Mouse (Mus musculus): ENCODE measurements at regions not wholly inside any gene's neighbourhood (a gene's known extent, or its start where the extent isn't known, plus 50 kb on each side); places are given as distances from the start of the nearest gene placed in this dataset.

GRCm38 (mm10) chr5:51935391-51936354, 254.6 kb downstream of the Dhx15 start:
- Histone ChIP-seq H3K27ac (no peak overlapping the region), H3K9ac (ENCODE audit: low read depth, low read length) (no peak overlapping the region), H3K4me2 (ENCODE audit: low read length) (no peak overlapping the region), H3K4me3 (replicated peaks; ENCODE audit: low read depth, low read length) (no peak overlapping the region), H3K36me3 (ENCODE audit: insufficient read depth, low read length) (no peaks in the 10 kb centered on the region), H3K4me1 (replicated peaks; ENCODE audit: insufficient read depth, low read length) (no peaks in the 10 kb centered on the region), H3K27me3 (ENCODE audit: insufficient read depth, low read length) (no peaks in the 10 kb centered on the region), H3K9me3 (replicated peaks; ENCODE audit: low read length) (no peaks in the 10 kb centered on the region)
- WGBS, result 86% methylated on average over 17 of the region's 17 CpGs
- TF ChIP-seq CTCF (IDR thresholded peaks at IDR 0.05; ENCODE audit: low read depth), result no peak
- no peak for ATAC-seq (replicated peaks; ENCODE audit: low FRiP score, low read depth)
- DNase-seq (ENCODE audit: low spot score), result no peak

- Histone ChIP-seq H3K4me1 (replicated peaks; ENCODE audit: insufficient read depth, low read length) (no peaks in the 10 kb centered on the region), H3K9me3 (replicated peaks; ENCODE audit: low read length) (no peaks in the 10 kb centered on the region), H3K36me3 (ENCODE audit: insufficient read depth, low read length) (no peaks in the 10 kb centered on the region), H3K4me2 (ENCODE audit: low read length) (no peak overlapping the region), H3K4me3 (replicated peaks; ENCODE audit: low read depth, low read length) (no peak overlapping the region), H3K27me3 (ENCODE audit: insufficient read depth, low read length) (no peaks in the 10 kb centered on the region), H3K9ac (ENCODE audit: low read depth, low read length) (no peak overlapping the region), H3K27ac (no peak overlapping the region)
- no peak for ATAC-seq (replicated peaks; ENCODE audit: low FRiP score, low read depth)
- TF ChIP-seq CTCF (IDR thresholded peaks at IDR 0.05; ENCODE audit: low read depth), result no peak
- no peak for DNase-seq (ENCODE audit: low spot score)
- WGBS, result 77% methylated on average over 4 of the region's 4 CpGs
Observed at GRCm38 (mm10) chr5:51934910-51935309, 255.4 kb downstream of the Dhx15 start.

GRCm38 (mm10) chr5:51933331-51933730, 257.0 kb downstream of the Dhx15 start:
- Histone ChIP-seq H3K36me3 (ENCODE audit: insufficient read depth, low read length) (no peaks in the 10 kb centered on the region), H3K4me1 (replicated peaks; ENCODE audit: insufficient read depth, low read length) (no peaks in the 10 kb centered on the region), H3K4me2 (ENCODE audit: low read length) (no peak overlapping the region), H3K4me3 (replicated peaks; ENCODE audit: low read depth, low read length) (no peak overlapping the region), H3K9me3 (replicated peaks; ENCODE audit: low read length) (no peaks in the 10 kb centered on the region), H3K9ac (ENCODE audit: low read depth, low read length) (no peak overlapping the region), H3K27ac (no peak overlapping the region), H3K27me3 (ENCODE audit: insufficient read depth, low read length) (no peaks in the 10 kb centered on the region)
- DNase-seq (ENCODE audit: low spot score), result no peak
- ATAC-seq (replicated peaks; ENCODE audit: low FRiP score, low read depth), result no peak
- WGBS, result 87% methylated on average over 1 of the region's 1 CpGs
- TF ChIP-seq CTCF (IDR thresholded peaks at IDR 0.05; ENCODE audit: low read depth), result no peak

GRCm38 (mm10) chr5:51930416-51930815, 259.9 kb downstream of the Dhx15 start:
- 77% methylated on average over 3 of the region's 3 CpGs for WGBS
- Histone ChIP-seq H3K4me1 (replicated peaks; ENCODE audit: insufficient read depth, low read length) (no peaks in the 10 kb centered on the region), H3K4me2 (ENCODE audit: low read length) (no peak overlapping the region), H3K9ac (ENCODE audit: low read depth, low read length) (no peak overlapping the region), H3K9me3 (replicated peaks; ENCODE audit: low read length) (no peaks in the 10 kb centered on the region), H3K36me3 (ENCODE audit: insufficient read depth, low read length) (no peaks in the 10 kb centered on the region), H3K27me3 (ENCODE audit: insufficient read depth, low read length) (no peaks in the 10 kb centered on the region), H3K4me3 (replicated peaks; ENCODE audit: low read depth, low read length) (no peak overlapping the region), H3K27ac (no peak overlapping the region)
- no peak for DNase-seq (ENCODE audit: low spot score)
- no peak for ATAC-seq (replicated peaks; ENCODE audit: low FRiP score, low read depth)
- no peak for TF ChIP-seq CTCF (IDR thresholded peaks at IDR 0.05; ENCODE audit: low read depth)

GRCm38 (mm10) chr5:51928801-51929200, 261.5 kb downstream of the Dhx15 start:
- no peak overlapping the region for H3K4me2 ChIP-seq (ENCODE audit: low read length)
- no peak overlapping the region for H3K9ac ChIP-seq (ENCODE audit: low read depth, low read length)
- ATAC-seq (replicated peaks; ENCODE audit: low FRiP score, low read depth) (no peak), DNase-seq (ENCODE audit: low spot score) (no peak)
- TF ChIP-seq CTCF (IDR thresholded peaks at IDR 0.05; ENCODE audit: low read depth), result no peak
- no peaks in the 10 kb centered on the region for H3K9me3 ChIP-seq (replicated peaks; ENCODE audit: low read length)
- no peaks in the 10 kb centered on the region for H3K36me3 ChIP-seq (ENCODE audit: insufficient read depth, low read length)
- H3K27ac ChIP-seq, result no peak overlapping the region
- no peak overlapping the region for H3K4me3 ChIP-seq (replicated peaks; ENCODE audit: low read depth, low read length)
- H3K27me3 ChIP-seq (ENCODE audit: insufficient read depth, low read length), result no peaks in the 10 kb centered on the region
- H3K4me1 ChIP-seq (replicated peaks; ENCODE audit: insufficient read depth, low read length), result no peaks in the 10 kb centered on the region
- 81% methylated on average over 3 of the region's 3 CpGs for WGBS

GRCm38 (mm10) chr5:51923417-51923816, 266.9 kb downstream of the Dhx15 start:
- no peak for ATAC-seq (replicated peaks; ENCODE audit: low FRiP score, low read depth)
- no peak for DNase-seq (ENCODE audit: low spot score)
- WGBS, result 82% methylated on average over 7 of the region's 7 CpGs
- Histone ChIP-seq H3K36me3 (ENCODE audit: insufficient read depth, low read length) (no peaks in the 10 kb centered on the region), H3K9ac (ENCODE audit: low read depth, low read length) (no peak overlapping the region), H3K4me3 (replicated peaks; ENCODE audit: low read depth, low read length) (no peak overlapping the region), H3K27ac (no peak overlapping the region), H3K4me1 (replicated peaks; ENCODE audit: insufficient read depth, low read length) (no peaks in the 10 kb centered on the region), H3K4me2 (ENCODE audit: low read length) (no peak overlapping the region), H3K27me3 (ENCODE audit: insufficient read depth, low read length) (no peaks in the 10 kb centered on the region), H3K9me3 (replicated peaks; ENCODE audit: low read length) (no peaks in the 10 kb centered on the region)
- no peak for TF ChIP-seq CTCF (IDR thresholded peaks at IDR 0.05; ENCODE audit: low read depth)

All from kidney, postnatal 0 days (tissue).